Mouse (Mus musculus): Measurements from ENCODE around the gene Olfr1006.
A peak's percentile ranks its signal among the peaks of the same experiment; 100 is the strongest.
"Not testable (repeated sequence)": the region's sequence is repeated elsewhere in the genome, so short reads cannot be mapped to it uniquely, and the experiment has no call there.

Olfr1006 gene

GRCm38 (mm10) chr2:85678667-85679066 is at the start of gene Olfr1006:
Olfr1006 (minus strand) TSS chr2:85678767.
- DNase-seq (ENCODE audit: low read depth, low spot score): no peak

- DNase-seq (ENCODE audit: low read depth, low spot score): peak; percentile 16
These were observed 47.2 kb upstream of the Olfr1006 start for GRCm38 (mm10) chr2:85725793-85726192.

GRCm38 (mm10) chr2:85715119-85715518 is 36.6 kb upstream of the Olfr1006 start, which contains the start of gene Olfr1009:
Olfr1009 (plus strand) TSS chr2:85715419.
- no peak for DNase-seq (ENCODE audit: low read depth, low spot score)

- DNase-seq (ENCODE audit: low read depth, low spot score): no peak
These were observed 32.6 kb upstream of the Olfr1006 start for GRCm38 (mm10) chr2:85711159-85711558.

DNA sequence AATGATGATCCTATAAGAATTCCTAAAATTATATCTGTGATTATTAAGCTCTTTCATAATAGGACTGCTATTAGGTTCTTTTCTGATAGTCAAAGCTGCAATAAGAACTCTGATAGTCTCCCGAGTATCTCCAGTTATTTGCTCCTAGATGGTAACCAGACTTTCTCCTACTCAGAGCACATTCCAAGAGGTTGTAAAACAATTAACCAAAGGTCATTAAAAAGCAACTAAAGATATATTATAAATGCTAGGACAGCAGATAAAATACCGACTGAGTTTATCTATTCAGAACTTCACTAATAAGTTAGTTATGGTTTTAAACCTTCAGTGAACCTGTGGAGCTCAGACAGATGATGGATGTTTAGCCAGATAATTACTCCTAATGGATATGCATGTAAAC is 32.1 kb upstream of the Olfr1006 start:
- not testable (repeated sequence) for DNase-seq (ENCODE audit: low read depth, low spot score)

- DNase-seq (ENCODE audit: low read depth, low spot score): no peak
These were observed 10.6 kb upstream of the Olfr1006 start, which contains the start of gene Olfr1008 for GRCm38 (mm10) chr2:85689131-85689530. Olfr1008 (plus strand) TSS chr2:85689431.

DNA sequence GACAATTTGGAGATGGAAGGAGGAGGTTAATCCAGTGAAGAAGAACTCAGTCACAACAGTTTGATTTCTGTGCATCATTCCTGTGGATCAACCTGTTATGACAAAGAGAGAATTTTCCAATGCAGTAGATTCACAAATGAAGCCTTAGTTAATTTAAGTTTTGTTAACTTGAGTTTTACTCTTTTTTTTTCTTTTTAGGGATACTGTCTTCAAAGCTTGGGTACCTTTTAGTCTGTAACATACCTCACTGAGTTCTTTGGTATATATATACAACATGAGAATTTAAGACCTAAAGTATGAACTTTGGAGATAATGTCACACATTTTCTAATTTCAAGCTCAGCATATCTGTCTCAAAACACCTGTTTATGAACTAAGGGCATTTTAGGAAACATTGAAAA is 14.2 kb downstream of the Olfr1006 start, which contains the start of gene Olfr154:
TSS of gene Olfr154 (minus strand) at position 101 of the 400 bp plus-strand sequence.
- DNase-seq (ENCODE audit: low read depth, low spot score): not testable (repeated sequence)

- DNase-seq (ENCODE audit: low read depth, low spot score): no peak
These were observed 28.0 kb downstream of the Olfr1006 start, which contains the start of gene Olfr1002 for GRCm38 (mm10) chr2:85650604-85651003. Olfr1002 (minus strand) TSS chr2:85650704.

All from embryo, embryonic 11.5 days (tissue).